Mouse (Mus musculus) MEL (cell line): ENCODE measurements at regions not wholly inside any gene's neighbourhood (a gene's known extent, or its start where the extent isn't known, plus 50 kb on each side); places are given as distances from the start of the nearest gene placed in this dataset.

Source experiments
- DNase-seq: peaks from one replicate; pipeline ENCODE4 v3.0.0; 2011; ENCODE audit warnings: low read depth, low spot score
- H3K27ac ChIP-seq: 2 replicates; pipeline ENCODE4 v1.5.1; 2012; ENCODE audit warnings: low read depth, mild to moderate bottlenecking, control low read depth, low read length, moderate library complexity; ENCODE audit not compliant: control insufficient read depth
- H3K27me3 ChIP-seq, 2 experiments: fragments of 150-350 bp in 1 of 2; sonication (generic) in 1 of 2; 2 replicates each; pipeline ENCODE4 v1.6.1; 2012; ENCODE audit warnings: low read length in 2 of 2, mild to moderate bottlenecking in 2 of 2, improper control_type of control experiment in 1 of 2, moderate library complexity in 1 of 2; ENCODE audit not compliant: insufficient read depth in 2 of 2, control insufficient read depth in 1 of 2
- H3K36me3 ChIP-seq, 2 experiments: 2 replicates each; pipeline ENCODE4 v1.6.1; 2012 to 2014; ENCODE audit warnings: low read length in 2 of 2, improper control_type of control experiment in 1 of 2, inconsistent platforms in 1 of 2, mild to moderate bottlenecking in 1 of 2; ENCODE audit not compliant: insufficient read depth in 2 of 2, control insufficient read depth in 1 of 2
- H3K4me1 ChIP-seq, 2 experiments: fragments of 150-350 bp in 1 of 2; sonication (generic) in 1 of 2; 2 replicates each; pipeline ENCODE4 v1.6.1; 2012; ENCODE audit warnings: low read length in 2 of 2, improper control_type of control experiment in 1 of 2, mild to moderate bottlenecking in 1 of 2; ENCODE audit not compliant: insufficient read depth in 2 of 2, control insufficient read depth in 1 of 2
- H3K4me3 ChIP-seq, 2 experiments: fragments of 150-350 bp in 1 of 2; sonication (generic) in 1 of 2; 2 replicates each; pipeline ENCODE4 v1.5.1; 2012; ENCODE audit warnings: low read depth in 2 of 2, low read length in 2 of 2, mild to moderate bottlenecking in 2 of 2, moderate library complexity in 2 of 2, control low read depth in 1 of 2, improper control_type of control experiment in 1 of 2; ENCODE audit not compliant: control insufficient read depth in 1 of 2, insufficient read depth in 1 of 2
- H3K79me2 ChIP-seq: 2 replicates; pipeline ENCODE4 v1.6.1; 2012; ENCODE audit warnings: mild to moderate bottlenecking, low read length, moderate library complexity; ENCODE audit not compliant: control insufficient read depth, poor library complexity, insufficient read depth
- H3K9ac ChIP-seq: 2 replicates; pipeline ENCODE4 v1.6.1; 2012; ENCODE audit warnings: low read depth, mild to moderate bottlenecking, control low read depth, low read length, moderate library complexity; ENCODE audit not compliant: control insufficient read depth, poor library complexity, severe bottlenecking
- H3K9me3 ChIP-seq: fragments of 150-350 bp; sonication (generic); replicated peaks from 2 replicates; pipeline ENCODE4 v1.6.1; 2012; ENCODE audit warnings: mild to moderate bottlenecking, low read length, improper control_type of control experiment, moderate library complexity; ENCODE audit not compliant: insufficient read depth
- E2F4 ChIP-seq: IDR thresholded peaks from 2 replicates; pipeline ENCODE4 v1.6.1; 2011; ENCODE audit warnings: low read depth, low read length, improper control_type of control experiment, borderline replicate concordance
- EP300 ChIP-seq, 2 experiments: IDR thresholded peaks; 2 replicates each; pipeline ENCODE4 v1.6.1; 2011; ENCODE audit warnings: improper control_type of control experiment in 2 of 2, low read length in 2 of 2, low read depth in 1 of 2, mild to moderate bottlenecking in 1 of 2
- ETS1 ChIP-seq: IDR thresholded peaks from 2 replicates; pipeline ENCODE4 v1.6.1; 2012; ENCODE audit warnings: low read depth, mild to moderate bottlenecking, inconsistent platforms, low read length, improper control_type of control experiment, moderate library complexity
- GABPA ChIP-seq: IDR thresholded peaks from 2 replicates; pipeline ENCODE4 v1.6.1; 2012; ENCODE audit warnings: low read depth, mild to moderate bottlenecking, inconsistent platforms, low read length, improper control_type of control experiment, moderate library complexity
- GATA1 ChIP-seq: IDR thresholded peaks from 2 replicates; pipeline ENCODE4 v1.6.1; 2011; ENCODE audit warnings: low read depth, low read length, improper control_type of control experiment
- JUND ChIP-seq: IDR thresholded peaks from 2 replicates; pipeline ENCODE4 v1.6.1; 2011; ENCODE audit warnings: low read depth, mild to moderate bottlenecking, improper control_type of control experiment, low read length
- KAT2A ChIP-seq: conservative IDR thresholded peaks from 2 replicates; pipeline ENCODE4 v1.6.1; 2012; ENCODE audit warnings: low read depth, low read length, improper control_type of control experiment, inconsistent platforms
- MAFK ChIP-seq: IDR thresholded peaks from 2 replicates; pipeline ENCODE4 v1.6.1; 2011; ENCODE audit warnings: low read depth, mild to moderate bottlenecking, low read length, improper control_type of control experiment, borderline replicate concordance
- MAX ChIP-seq: IDR thresholded peaks from 2 replicates; pipeline ENCODE4 v1.6.1; 2011; ENCODE audit warnings: low read length, improper control_type of control experiment
- MAZ ChIP-seq: IDR thresholded peaks from 2 replicates; pipeline ENCODE4 v1.6.1; 2012; ENCODE audit warnings: low read depth, mild to moderate bottlenecking, inconsistent platforms, low read length, improper control_type of control experiment
- MXI1 ChIP-seq: IDR thresholded peaks from 2 replicates; pipeline ENCODE4 v1.6.1; 2011; ENCODE audit warnings: mild to moderate bottlenecking, low read depth, low read length, improper control_type of control experiment
- NELFE ChIP-seq: IDR thresholded peaks from 2 replicates; pipeline ENCODE4 v1.6.1; 2011; ENCODE audit warnings: low read depth, low read length, improper control_type of control experiment
- POLR2A ChIP-seq, 2 experiments: IDR thresholded peaks; 2 replicates each; pipeline ENCODE4 v1.6.1; 2011 to 2012; ENCODE audit warnings: low read length in 2 of 2, mild to moderate bottlenecking in 2 of 2, control low read depth in 1 of 2, improper control_type of control experiment in 1 of 2, low read depth in 1 of 2, moderate library complexity in 1 of 2; ENCODE audit not compliant: control insufficient read depth in 1 of 2, insufficient read depth in 1 of 2, poor library complexity in 1 of 2
- POLR2AphosphoS2 ChIP-seq: IDR thresholded peaks from 2 replicates; pipeline ENCODE4 v1.6.1; 2011; ENCODE audit warnings: low read length, improper control_type of control experiment
- POLR2AphosphoS5 ChIP-seq: IDR thresholded peaks from 2 replicates; pipeline ENCODE4 v1.6.1; 2012; ENCODE audit warnings: low read depth, borderline replicate concordance, mild to moderate bottlenecking, inconsistent platforms, low read length, moderate library complexity, mixed read lengths
- RCOR1 ChIP-seq: IDR thresholded peaks from 2 replicates; pipeline ENCODE4 v1.6.1; 2012; ENCODE audit warnings: low read depth, mild to moderate bottlenecking, inconsistent platforms, low read length, improper control_type of control experiment
- TCF12 ChIP-seq: IDR thresholded peaks from 2 replicates; pipeline ENCODE4 v1.6.1; 2014; ENCODE audit warnings: low read depth, mild to moderate bottlenecking, inconsistent platforms, low read length, improper control_type of control experiment, moderate library complexity
- USF1 ChIP-seq: IDR thresholded peaks from 2 replicates; pipeline ENCODE4 v1.6.1; 2014; ENCODE audit warnings: low read depth, mild to moderate bottlenecking, inconsistent platforms, low read length, improper control_type of control experiment, moderate library complexity
- USF2 ChIP-seq, 2 experiments: IDR thresholded peaks; 2 replicates each; pipeline ENCODE4 v1.6.1; 2011 to 2012; ENCODE audit warnings: improper control_type of control experiment in 2 of 2, low read length in 2 of 2, borderline replicate concordance in 1 of 2, inconsistent platforms in 1 of 2, low read depth in 1 of 2, mild to moderate bottlenecking in 1 of 2; ENCODE audit not compliant: insufficient read depth in 1 of 2
- ZC3H11A ChIP-seq: IDR thresholded peaks from 2 replicates; pipeline ENCODE4 v1.6.1; 2012; ENCODE audit warnings: low read depth, mild to moderate bottlenecking, inconsistent platforms, low read length, improper control_type of control experiment
- ZMIZ1 ChIP-seq: IDR thresholded peaks from 2 replicates; pipeline ENCODE4 v1.6.1; 2012; ENCODE audit warnings: low read depth, mild to moderate bottlenecking, inconsistent platforms, low read length, improper control_type of control experiment, moderate library complexity
- ZNF384 ChIP-seq: IDR thresholded peaks from 2 replicates; pipeline ENCODE4 v1.6.1; 2012; ENCODE audit warnings: low read depth, mild to moderate bottlenecking, inconsistent platforms, low read length, improper control_type of control experiment

- Histone ChIP-seq H3K9ac (no peak overlapping the region), H3K27me3 (no peaks in the 10 kb centered on the region), H3K36me3 (no peaks in the 10 kb centered on the region), H3K9me3 (no peaks in the 10 kb centered on the region), H3K4me1 (no peaks in the 10 kb centered on the region), H3K4me3 (no peak overlapping the region), H3K27ac (no peak overlapping the region), H3K79me2 (no peaks in the 10 kb centered on the region)
- no peak for DNase-seq
- no peak for TF ChIP-seq RCOR1
- TF ChIP-seq GATA1: no peak
- no peak for TF ChIP-seq TCF12
- TF ChIP-seq E2F4: no peak
- TF ChIP-seq MAZ: no peak
- TF ChIP-seq USF2 (IDR thresholded peaks at IDR 0.05; ENCODE audit: borderline replicate concordance in 1 of 2, insufficient read depth in 1 of 2, low read depth in 1 of 2, low read length in 2 of 2): no peak
- no peak for TF ChIP-seq POLR2A (IDR thresholded peaks at IDR 0.05; ENCODE audit: control insufficient read depth in 1 of 2, insufficient read depth in 1 of 2, low read depth in 1 of 2, low read length in 2 of 2, poor library complexity in 1 of 2)
Measured at GRCm38 (mm10) chr15:60739598-60739997, 114.0 kb downstream of the Fam84b start.

GRCm38 (mm10) chr15:60738258-60738657, 115.3 kb downstream of the Fam84b start:
- Histone ChIP-seq H3K4me3 (no peak overlapping the region), H3K4me1 (no peaks in the 10 kb centered on the region), H3K9me3 (no peaks in the 10 kb centered on the region), H3K9ac (no peak overlapping the region), H3K79me2 (no peaks in the 10 kb centered on the region), H3K27ac (no peak overlapping the region), H3K36me3 (no peaks in the 10 kb centered on the region), H3K27me3 (no peaks in the 10 kb centered on the region)
- no peak for DNase-seq
- TF ChIP-seq USF1 (no peak), MAFK (no peak), ZMIZ1 (no peak), KAT2A (no peak), ZNF384 (no peak), ZC3H11A (no peak), NELFE (no peak), TCF12 (no peak), MAX (no peak), ETS1 (no peak), RCOR1 (no peak), EP300 (IDR thresholded peaks at IDR 0.05; ENCODE audit: low read depth in 1 of 2, low read length in 2 of 2) (no peak), POLR2AphosphoS2 (no peak), MXI1 (no peak), MAZ (no peak), GABPA (no peak), JUND (no peak), POLR2AphosphoS5 (no peak)
